Mouse (Mus musculus): Measurements from ENCODE around the gene Cyp4f18. TPM values are rescaled to one million over a fixed set of nuclear protein-coding genes. Genes with fewer than 3 reads are reported as not detected.
"Not testable (repeated sequence)": the region's sequence is repeated elsewhere in the genome, so short reads cannot be mapped to it uniquely, and the experiment has no call there.

The Cyp4f18 gene
- polyA plus RNA-seq, 1 experiment from 2014 or later, result 11.2 TPM

- Histone ChIP-seq H3K4me3 (ENCODE audit: low read depth, low read length) (no peak overlapping the region), H3K4me1 (ENCODE audit: insufficient read depth, low read depth, low read length) (no peaks in the 10 kb centered on the region), H3K27ac (ENCODE audit: low read length) (no peak overlapping the region), H3K36me3 (ENCODE audit: insufficient read depth, low read length) (no peaks in the 10 kb centered on the region), H3K27me3 (replicated peaks; ENCODE audit: insufficient read depth, low read length) (no peaks in the 10 kb centered on the region), H3K9ac (replicated peaks; ENCODE audit: low read depth) (no peak overlapping the region), H3K9me3 (ENCODE audit: low read length) (no peaks in the 10 kb centered on the region), H3K4me2 (replicated peaks; ENCODE audit: low read depth, low read length) (no peak overlapping the region)
- 50% methylated on average over 2 of the region's 2 CpGs for WGBS
- TF ChIP-seq CTCF (IDR thresholded peaks at IDR 0.05) (no peak), EP300 (IDR thresholded peaks at IDR 0.05) (no peak)
- ATAC-seq, result no peak
- DNase-seq (ENCODE audit: low spot score), result no peak
These were observed 10.4 kb upstream of the Cyp4f18 start for GRCm38 (mm10) chr8:72019816-72020215.

- not testable (repeated sequence) for ATAC-seq; H3K9ac ChIP-seq (replicated peaks; ENCODE audit: low read depth); H3K9me3 ChIP-seq (ENCODE audit: low read length)
These were observed 9.6 kb upstream of the Cyp4f18 start for GRCm38 (mm10) chr8:72019022-72019421.

GRCm38 (mm10) chr8:72018141-72018540 lies 8.7 kb upstream of the Cyp4f18 start:
- Histone ChIP-seq H3K27me3 (replicated peaks; ENCODE audit: insufficient read depth, low read length) (no peaks in the 10 kb centered on the region), H3K36me3 (ENCODE audit: insufficient read depth, low read length) (no peaks in the 10 kb centered on the region), H3K27ac (ENCODE audit: low read length) (no peak overlapping the region), H3K4me2 (replicated peaks; ENCODE audit: low read depth, low read length) (no peak overlapping the region), H3K4me1 (ENCODE audit: insufficient read depth, low read depth, low read length) (no peaks in the 10 kb centered on the region), H3K9ac (replicated peaks; ENCODE audit: low read depth) (no peak overlapping the region), H3K9me3 (ENCODE audit: low read length) (no peaks in the 10 kb centered on the region), H3K4me3 (ENCODE audit: low read depth, low read length) (no peak overlapping the region)
- 68% methylated on average over 2 of the region's 2 CpGs for WGBS
- DNase-seq (ENCODE audit: low spot score) (no peak), ATAC-seq (no peak)
- TF ChIP-seq EP300 (IDR thresholded peaks at IDR 0.05) (no peak), CTCF (IDR thresholded peaks at IDR 0.05) (no peak)

More at GRCm38 (mm10) chr8:72019022-72019421, 9.6 kb upstream of the Cyp4f18 start:
- H3K4me2 ChIP-seq (replicated peaks; ENCODE audit: low read depth, low read length); H3K4me1 ChIP-seq (ENCODE audit: insufficient read depth, low read depth, low read length); DNase-seq (ENCODE audit: low spot score); H3K27ac ChIP-seq (ENCODE audit: low read length); H3K27me3 ChIP-seq (replicated peaks; ENCODE audit: insufficient read depth, low read length); H3K36me3 ChIP-seq (ENCODE audit: insufficient read depth, low read length); H3K4me3 ChIP-seq (ENCODE audit: low read depth, low read length): not testable (repeated sequence)
- 70% methylated on average over 1 of the region's 1 CpGs for WGBS

GRCm38 (mm10) chr8:72017339-72017738 lies 7.9 kb upstream of the Cyp4f18 start:
- H3K4me2 ChIP-seq (replicated peaks; ENCODE audit: low read depth, low read length); H3K36me3 ChIP-seq (ENCODE audit: insufficient read depth, low read length); ATAC-seq; H3K9me3 ChIP-seq (ENCODE audit: low read length); H3K9ac ChIP-seq (replicated peaks; ENCODE audit: low read depth); H3K4me3 ChIP-seq (ENCODE audit: low read depth, low read length); H3K4me1 ChIP-seq (ENCODE audit: insufficient read depth, low read depth, low read length); H3K27ac ChIP-seq (ENCODE audit: low read length); DNase-seq (ENCODE audit: low spot score); H3K27me3 ChIP-seq (replicated peaks; ENCODE audit: insufficient read depth, low read length): not testable (repeated sequence)
- 38% methylated on average over 2 of the region's 2 CpGs for WGBS

GRCm38 (mm10) chr8:72013506-72014228 lies 4.2 kb upstream of the Cyp4f18 start:
- H3K4me2 ChIP-seq (replicated peaks; ENCODE audit: low read depth, low read length); H3K27me3 ChIP-seq (replicated peaks; ENCODE audit: insufficient read depth, low read length); ATAC-seq; H3K9ac ChIP-seq (replicated peaks; ENCODE audit: low read depth); H3K4me3 ChIP-seq (ENCODE audit: low read depth, low read length); H3K36me3 ChIP-seq (ENCODE audit: insufficient read depth, low read length); H3K4me1 ChIP-seq (ENCODE audit: insufficient read depth, low read depth, low read length); H3K9me3 ChIP-seq (ENCODE audit: low read length); DNase-seq (ENCODE audit: low spot score); H3K27ac ChIP-seq (ENCODE audit: low read length): not testable (repeated sequence)
- WGBS, result 51% methylated on average over 6 of the region's 6 CpGs

- Histone ChIP-seq H3K9ac (replicated peaks; ENCODE audit: low read depth) (no peak overlapping the region), H3K27ac (ENCODE audit: low read length) (no peak overlapping the region), H3K4me1 (ENCODE audit: insufficient read depth, low read depth, low read length) (no peaks in the 10 kb centered on the region), H3K27me3 (replicated peaks; ENCODE audit: insufficient read depth, low read length) (no peaks in the 10 kb centered on the region), H3K4me3 (ENCODE audit: low read depth, low read length) (no peak overlapping the region), H3K4me2 (replicated peaks; ENCODE audit: low read depth, low read length) (no peak overlapping the region), H3K36me3 (ENCODE audit: insufficient read depth, low read length) (no peaks in the 10 kb centered on the region), H3K9me3 (ENCODE audit: low read length) (no peaks in the 10 kb centered on the region)
- TF ChIP-seq CTCF (IDR thresholded peaks at IDR 0.05), result no peak
- no peak for TF ChIP-seq EP300 (IDR thresholded peaks at IDR 0.05)
- 49% methylated on average over 3 of the region's 3 CpGs for WGBS
- DNase-seq (ENCODE audit: low spot score) (peak; percentile 57), ATAC-seq (peak; percentile 32; the same call in 1 of the 2 replicates)
These were observed 1.2 kb downstream of the Cyp4f18 start for GRCm38 (mm10) chr8:72008134-72008641.
